Mouse (Mus musculus): ENCODE measurements around the gene Slfn8.

DNA sequence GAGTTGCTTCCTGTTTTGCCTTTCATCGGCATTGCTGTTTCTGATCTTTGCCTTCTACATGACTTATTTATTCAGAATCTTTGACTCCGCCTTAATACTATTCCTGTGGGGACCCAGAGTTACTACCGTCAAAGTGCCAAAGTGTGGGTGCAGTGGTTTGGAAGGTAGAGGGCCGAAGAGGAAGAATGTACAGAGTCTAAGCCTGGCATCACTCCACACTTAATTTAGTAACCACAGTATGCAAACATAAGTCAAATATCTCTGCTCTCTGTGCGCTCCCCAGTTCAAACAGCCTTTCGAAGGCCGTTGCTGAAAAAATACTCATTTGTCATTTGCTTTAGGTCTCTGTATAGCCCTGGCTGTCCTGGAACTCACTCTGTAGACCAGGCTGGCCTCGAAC, 58.4 kb downstream of the Slfn8 start:
- no peak for TF ChIP-seq POLR2A (IDR thresholded peaks at IDR 0.05; ENCODE audit: control insufficient read depth, low read depth, low read length)
- TF ChIP-seq CTCF (IDR thresholded peaks at IDR 0.05; ENCODE audit: control insufficient read depth, insufficient read depth, insufficient replicate concordance, low read depth, low read length): no peak

Data from testis, adult 2 months (tissue).